Mouse (Mus musculus) CH12.LX (cell line): ENCODE measurements around the gene Mettl1.

ENCODE experiments used
- CTCF ChIP-seq, 2 experiments: IDR thresholded peaks in 1 of 2; conservative IDR thresholded peaks in 1 of 2; 2 replicates each; pipeline ENCODE4 v1.5.1; 2011 to 2012; ENCODE audit warnings: low read depth in 2 of 2, low read length in 2 of 2, improper control_type of control experiment in 1 of 2, inconsistent platforms in 1 of 2, mild to moderate bottlenecking in 1 of 2, moderate library complexity in 1 of 2
- E2F4 ChIP-seq: IDR thresholded peaks from 2 replicates; pipeline ENCODE4 v1.6.1; 2011; ENCODE audit warnings: low read depth, low read length, improper control_type of control experiment; ENCODE audit not compliant: insufficient replicate concordance
- JUN ChIP-seq: IDR thresholded peaks from 2 replicates; pipeline ENCODE4 v1.6.1; 2011; ENCODE audit warnings: low read depth, mild to moderate bottlenecking, low read length, improper control_type of control experiment, moderate library complexity; ENCODE audit not compliant: insufficient read depth
- POLR2A ChIP-seq: IDR thresholded peaks from 2 replicates; pipeline ENCODE4 v1.6.1; 2011; ENCODE audit warnings: low read depth, mild to moderate bottlenecking, improper control_type of control experiment, low read length

DNA sequence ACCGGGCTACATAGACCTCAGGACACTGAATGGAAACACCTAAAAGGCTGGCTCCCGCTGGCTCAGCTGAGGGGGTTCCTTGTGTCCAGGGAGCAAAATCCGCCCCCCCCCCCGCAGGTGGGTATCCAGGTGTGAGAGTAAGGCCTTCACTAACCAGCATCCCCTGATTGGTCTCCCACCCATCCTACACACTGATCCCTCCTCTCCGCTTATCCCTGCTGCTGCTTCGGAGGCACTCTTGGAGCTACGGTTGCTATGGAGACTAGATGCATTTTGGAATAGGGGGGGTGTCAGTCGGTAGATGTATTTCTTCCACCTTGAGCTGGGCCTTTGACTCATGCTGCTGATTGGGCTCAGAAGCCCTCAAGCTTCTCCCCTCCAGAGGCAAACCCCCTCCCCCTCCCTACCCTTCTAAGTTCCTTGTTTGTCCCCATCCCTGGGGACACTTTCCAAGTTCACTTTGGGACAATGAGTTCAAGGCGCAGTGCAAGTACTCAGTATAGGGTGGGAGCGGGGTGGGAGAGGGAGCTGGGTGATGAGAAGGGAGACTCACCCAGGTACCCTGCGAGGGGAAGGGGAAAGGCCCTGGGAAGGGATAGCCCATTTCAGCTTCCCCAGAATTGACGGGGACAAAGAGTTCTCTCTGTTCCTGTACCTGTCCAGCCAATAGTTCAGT lies 36.9 kb downstream of the Mettl1 start:
- TF ChIP-seq POLR2A (no peak), JUN (no peak), CTCF (conservative IDR thresholded peaks at IDR 0.05 in 1 of 2, IDR thresholded peaks at IDR 0.05 in 1 of 2; ENCODE audit: low read depth in 2 of 2, low read length in 2 of 2) (no peak), E2F4 (no peak)
